Mouse (Mus musculus): Measurements from ENCODE around the gene Cyb561. TPM values are rescaled to one million over a fixed set of nuclear protein-coding genes. Genes with fewer than 3 reads are reported as not detected.

Cyb561 gene
- polyA plus RNA-seq, 1 experiment from 2014 or later = 38.1 TPM

DNA sequence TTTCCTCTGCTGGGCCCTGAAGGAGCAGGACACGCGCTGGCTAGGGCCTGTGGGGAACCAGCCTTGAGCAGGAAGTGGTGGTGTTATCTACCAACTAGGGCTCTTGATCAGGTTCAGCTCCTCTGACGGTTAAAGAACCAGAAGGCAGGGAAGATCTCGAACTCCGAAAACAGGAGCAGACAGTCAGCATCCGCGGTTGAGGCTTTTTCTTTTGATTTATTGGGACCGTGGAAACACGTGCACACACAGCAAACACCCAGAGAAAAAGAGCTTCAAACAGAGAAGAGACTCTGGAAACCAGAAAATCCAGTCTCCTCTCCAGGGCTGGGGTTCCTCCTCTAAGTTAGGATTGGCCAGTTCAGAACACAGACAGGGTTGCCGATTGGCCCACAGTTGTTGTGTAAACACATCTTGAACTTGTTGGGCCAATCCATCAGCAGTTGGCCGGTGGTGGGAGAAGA lies 6.4 kb downstream of the Cyb561 start:
- ATAC-seq (replicated peaks; ENCODE audit: low FRiP score, low TSS enrichment, low read depth) (no peak), DNase-seq (ENCODE audit: low spot score) (no peak)
- Histone ChIP-seq H3K27me3 (replicated peaks; ENCODE audit: control insufficient read depth, insufficient read depth, low read length) (peaks cover 8% of the 10 kb centered on the region; the same call in 1 of the 2 replicates), H3K4me3 (ENCODE audit: low read depth, low read length) (no peak overlapping the region), H3K36me3 (ENCODE audit: control insufficient read depth, insufficient read depth, low read length) (no peaks in the 10 kb centered on the region), H3K4me2 (ENCODE audit: low read length) (no peak overlapping the region), H3K9me3 (ENCODE audit: control insufficient read depth, low read length) (no peaks in the 10 kb centered on the region), H3K4me1 (replicated peaks; ENCODE audit: control insufficient read depth, insufficient read depth, low read length) (peaks cover 9% of the 10 kb centered on the region; the same call in 1 of the 2 replicates), H3K27ac (ENCODE audit: low read depth) (0 out of 2 replicates have a peak overlapping the region, but pooled peaks have one; percentile 24), H3K9ac (ENCODE audit: low read length) (no peak overlapping the region)
- 35% methylated on average over 11 of the region's 11 CpGs for WGBS

DNA sequence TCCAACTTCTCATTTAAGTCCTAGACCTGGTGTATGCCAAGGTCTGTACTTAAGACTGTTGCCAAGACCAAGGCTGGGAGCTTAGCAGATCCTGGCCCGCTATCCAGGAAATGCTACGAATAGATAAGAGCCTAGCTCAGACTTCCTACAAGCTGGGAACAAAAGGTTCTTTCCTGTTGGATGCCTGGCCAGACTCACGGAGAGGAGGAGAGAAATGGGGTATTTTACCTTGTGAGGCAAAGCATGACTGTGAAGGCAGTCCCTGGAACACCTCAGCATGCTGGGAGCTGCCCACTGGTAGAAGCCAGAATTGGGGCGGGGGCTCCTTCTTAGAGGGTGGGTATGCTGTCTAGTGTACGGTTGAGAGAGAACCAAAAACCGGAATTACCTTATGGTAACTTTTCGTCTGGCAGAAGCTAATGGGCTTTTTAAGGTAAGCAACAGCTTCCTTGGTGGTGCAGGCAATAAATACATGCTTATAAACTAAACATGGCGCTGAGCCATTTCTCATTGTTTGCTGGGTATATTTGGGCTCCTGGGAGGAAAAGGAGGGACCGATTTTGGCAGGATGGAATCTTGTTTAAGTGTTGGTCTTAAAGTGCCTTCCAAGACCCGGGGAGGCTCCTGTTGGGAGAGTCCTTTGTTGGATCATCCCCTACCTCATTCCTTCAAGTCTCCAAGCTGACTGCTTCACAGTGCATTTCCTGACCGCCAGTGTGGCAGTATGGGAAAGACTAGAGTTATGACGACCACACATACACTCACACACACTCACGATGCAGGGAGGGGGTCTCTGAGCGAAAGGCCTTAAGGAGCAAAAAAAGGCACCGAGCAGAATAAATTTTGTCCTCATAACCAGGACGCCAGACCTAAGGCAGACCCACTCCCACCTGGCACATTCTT lies 8.1 kb downstream of the Cyb561 start:
- H3K4me2 ChIP-seq (ENCODE audit: low read length) = peak overlapping the region; percentile 97
- no peak for DNase-seq (ENCODE audit: low spot score)
- H3K9me3 ChIP-seq (ENCODE audit: control insufficient read depth, low read length) = no peaks in the 10 kb centered on the region
- H3K27me3 ChIP-seq (replicated peaks; ENCODE audit: control insufficient read depth, insufficient read depth, low read length) = peaks cover 8% of the 10 kb centered on the region; the same call in 1 of the 2 replicates
- peaks cover 9% of the 10 kb centered on the region; the same call in 1 of the 2 replicates for H3K4me1 ChIP-seq (replicated peaks; ENCODE audit: control insufficient read depth, insufficient read depth, low read length)
- H3K36me3 ChIP-seq (ENCODE audit: control insufficient read depth, insufficient read depth, low read length) = no peaks in the 10 kb centered on the region
- no peak for ATAC-seq (replicated peaks; ENCODE audit: low FRiP score, low TSS enrichment, low read depth)
- 59% methylated on average over 16 of the region's 16 CpGs for WGBS
- peak overlapping the region; percentile 65 for H3K27ac ChIP-seq (ENCODE audit: low read depth)
- H3K4me3 ChIP-seq (ENCODE audit: low read depth, low read length) = peak overlapping the region; percentile 56
- 0 out of 2 replicates have a peak overlapping the region, but pooled peaks have one; percentile 25 for H3K9ac ChIP-seq (ENCODE audit: low read length)

DNA sequence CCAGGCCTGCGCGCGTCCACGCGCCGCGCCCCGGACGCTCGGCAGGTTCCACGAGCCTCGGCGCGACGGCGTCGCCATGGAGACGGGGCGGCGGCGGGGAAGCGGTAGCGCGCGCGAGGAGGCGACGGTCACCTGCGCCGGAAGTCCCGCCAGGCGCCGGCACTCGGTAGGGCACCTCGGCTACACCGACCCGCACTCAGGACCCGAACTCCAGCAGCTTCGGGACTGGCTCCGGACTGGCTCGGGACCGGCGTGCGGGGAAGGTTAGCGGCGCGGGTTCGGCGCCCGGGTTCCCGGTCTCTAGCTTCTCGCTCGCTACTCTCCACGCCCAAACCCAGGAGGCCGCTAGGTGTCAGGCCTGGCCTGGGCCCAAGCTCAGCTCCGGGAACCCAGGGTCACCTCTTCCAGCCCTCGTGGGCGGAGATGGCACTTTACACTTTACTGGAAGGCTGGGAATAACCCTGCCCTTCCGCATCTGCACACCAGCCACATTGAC lies 9.0 kb downstream of the Cyb561 start:
- under 1% methylated on average over 55 of the region's 59 CpGs for WGBS
- no peaks in the 10 kb centered on the region for H3K36me3 ChIP-seq (ENCODE audit: control insufficient read depth, insufficient read depth, low read length)
- DNase-seq (ENCODE audit: low spot score) (peak; percentile 84), ATAC-seq (replicated peaks; ENCODE audit: low FRiP score, low TSS enrichment, low read depth) (peak; percentile 73)
- peaks cover 8% of the 10 kb centered on the region; the same call in 1 of the 2 replicates for H3K27me3 ChIP-seq (replicated peaks; ENCODE audit: control insufficient read depth, insufficient read depth, low read length)
- H3K27ac ChIP-seq (ENCODE audit: low read depth) = peak overlapping the region; percentile 65
- H3K9ac ChIP-seq (ENCODE audit: low read length) = peak overlapping the region; percentile 56
- peak overlapping the region; percentile 97 for H3K4me2 ChIP-seq (ENCODE audit: low read length)
- peaks cover 9% of the 10 kb centered on the region; the same call in 1 of the 2 replicates for H3K4me1 ChIP-seq (replicated peaks; ENCODE audit: control insufficient read depth, insufficient read depth, low read length)
- H3K9me3 ChIP-seq (ENCODE audit: control insufficient read depth, low read length) = no peaks in the 10 kb centered on the region
- peak overlapping the region; percentile 56 for H3K4me3 ChIP-seq (ENCODE audit: low read depth, low read length)

DNA sequence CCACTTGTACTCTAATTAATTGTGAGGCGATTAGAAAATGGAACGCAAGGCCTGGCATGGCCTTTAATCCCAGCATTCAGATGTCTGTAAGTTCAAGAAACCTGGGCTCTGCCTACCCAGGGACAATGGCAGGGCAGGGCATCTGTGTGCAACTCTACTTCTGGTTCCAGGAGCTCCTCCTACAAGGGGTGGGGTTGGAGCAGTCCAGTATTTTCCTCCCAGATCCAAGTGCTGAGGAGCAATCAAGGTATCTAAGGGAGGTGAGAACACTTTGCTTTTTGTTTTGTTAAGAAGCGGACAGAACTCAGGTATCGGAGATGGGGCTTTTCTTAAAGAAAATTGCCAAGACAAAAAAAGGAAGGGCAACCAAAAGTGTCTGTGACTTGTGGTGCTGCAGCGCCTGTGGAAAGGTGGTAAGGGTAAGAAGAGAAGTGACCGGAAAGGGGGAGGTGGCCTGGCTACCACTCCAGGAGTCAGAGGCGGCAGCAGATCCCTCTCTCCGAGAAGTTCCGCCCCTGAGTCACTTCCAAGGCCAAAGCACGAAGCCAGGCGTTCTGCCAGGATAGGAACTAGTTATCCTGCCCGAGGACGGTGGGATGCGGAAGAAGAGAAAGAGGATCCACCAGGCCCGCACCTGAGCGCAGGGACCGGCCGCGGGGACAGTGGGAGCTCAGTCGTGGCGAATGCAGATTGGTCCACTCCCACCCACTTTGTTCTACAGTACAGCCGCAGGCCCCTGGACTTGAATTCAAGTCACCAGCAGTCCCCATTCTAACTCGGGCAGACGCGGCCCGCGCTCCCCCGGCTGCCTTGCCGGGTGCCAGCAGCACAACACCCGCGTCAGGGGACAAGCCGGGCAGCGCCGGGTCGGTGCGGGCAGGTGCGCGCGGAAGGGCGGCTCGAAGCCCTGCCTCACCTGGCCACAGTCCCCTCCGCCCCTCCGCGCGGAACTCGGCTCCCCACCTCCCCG lies 9.7 kb downstream of the Cyb561 start:
- H3K27ac ChIP-seq (ENCODE audit: low read depth) = peak overlapping the region; percentile 65
- peak overlapping the region; percentile 56 for H3K9ac ChIP-seq (ENCODE audit: low read length)
- peak overlapping the region; percentile 56 for H3K4me3 ChIP-seq (ENCODE audit: low read depth, low read length)
- H3K36me3 ChIP-seq (ENCODE audit: control insufficient read depth, insufficient read depth, low read length) = no peaks in the 10 kb centered on the region
- 6% methylated on average over 36 of the region's 47 CpGs for WGBS
- peaks cover 8% of the 10 kb centered on the region; the same call in 1 of the 2 replicates for H3K27me3 ChIP-seq (replicated peaks; ENCODE audit: control insufficient read depth, insufficient read depth, low read length)
- H3K9me3 ChIP-seq (ENCODE audit: control insufficient read depth, low read length) = no peaks in the 10 kb centered on the region
- H3K4me1 ChIP-seq (replicated peaks; ENCODE audit: control insufficient read depth, insufficient read depth, low read length) = peaks cover 9% of the 10 kb centered on the region; the same call in 1 of the 2 replicates
- DNase-seq (ENCODE audit: low spot score) (peak; percentile 77), ATAC-seq (replicated peaks; ENCODE audit: low FRiP score, low TSS enrichment, low read depth) (peak; percentile 61)
- peak overlapping the region; percentile 97 for H3K4me2 ChIP-seq (ENCODE audit: low read length)

DNA sequence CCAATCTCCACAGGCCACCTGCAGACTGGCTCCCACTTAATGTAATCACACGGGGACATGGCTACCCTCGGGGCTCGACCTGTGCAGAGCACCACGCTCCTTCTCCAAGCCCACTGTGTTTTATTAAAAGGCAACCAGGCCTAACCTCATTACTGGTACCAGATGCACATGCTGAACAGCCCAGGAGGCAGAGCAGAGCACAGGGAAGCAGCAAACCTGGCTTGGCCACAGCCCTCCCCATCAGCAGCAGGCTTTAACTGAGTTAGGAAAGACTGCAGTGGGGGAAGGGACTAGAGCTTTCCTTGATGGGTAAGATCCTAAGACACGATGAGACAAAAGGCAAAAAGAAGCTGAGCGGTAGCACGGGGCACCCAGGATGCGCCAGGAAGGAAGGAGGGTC lies 11.2 kb downstream of the Cyb561 start:
- no peak overlapping the region for H3K9ac ChIP-seq (ENCODE audit: low read length)
- ATAC-seq (replicated peaks; ENCODE audit: low FRiP score, low TSS enrichment, low read depth) (no peak), DNase-seq (ENCODE audit: low spot score) (no peak)
- no peak overlapping the region for H3K4me3 ChIP-seq (ENCODE audit: low read depth, low read length)
- H3K27ac ChIP-seq (ENCODE audit: low read depth) = no peak overlapping the region
- peaks cover 9% of the 10 kb centered on the region; the same call in 1 of the 2 replicates for H3K4me1 ChIP-seq (replicated peaks; ENCODE audit: control insufficient read depth, insufficient read depth, low read length)
- no peaks in the 10 kb centered on the region for H3K9me3 ChIP-seq (ENCODE audit: control insufficient read depth, low read length)
- WGBS = 68% methylated on average over 8 of the region's 8 CpGs
- no peak overlapping the region for H3K4me2 ChIP-seq (ENCODE audit: low read length)
- H3K27me3 ChIP-seq (replicated peaks; ENCODE audit: control insufficient read depth, insufficient read depth, low read length) = peaks cover 8% of the 10 kb centered on the region; the same call in 1 of the 2 replicates
- no peaks in the 10 kb centered on the region for H3K36me3 ChIP-seq (ENCODE audit: control insufficient read depth, insufficient read depth, low read length)

DNA sequence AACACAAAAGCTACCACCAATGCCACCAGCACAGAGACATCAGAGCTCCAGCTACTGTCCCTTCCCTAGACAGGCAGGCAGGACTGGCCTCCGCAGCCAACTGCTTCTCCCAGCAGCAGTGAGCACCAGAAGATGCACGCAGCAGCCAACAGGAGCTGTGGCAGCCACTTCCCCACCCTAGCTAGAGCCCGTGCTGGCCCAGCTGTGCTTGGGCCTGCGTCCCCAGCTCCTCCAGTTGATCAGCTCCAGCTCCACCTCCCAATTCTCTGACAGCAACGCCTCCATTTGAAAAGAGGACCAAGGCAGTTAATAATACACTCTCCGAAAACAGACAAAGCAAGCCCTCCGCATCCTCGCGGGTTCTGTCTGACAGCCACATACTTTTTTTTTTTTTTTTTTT lies 14.4 kb downstream of the Cyb561 start:
- H3K36me3 ChIP-seq (ENCODE audit: control insufficient read depth, insufficient read depth, low read length) = no peaks in the 10 kb centered on the region
- no peak overlapping the region for H3K4me2 ChIP-seq (ENCODE audit: low read length)
- WGBS = 59% methylated on average over 9 of the region's 9 CpGs
- no peak overlapping the region for H3K27ac ChIP-seq (ENCODE audit: low read depth)
- H3K27me3 ChIP-seq (replicated peaks; ENCODE audit: control insufficient read depth, insufficient read depth, low read length) = peaks cover 6% of the 10 kb centered on the region; the same call in 1 of the 2 replicates
- no peak for DNase-seq (ENCODE audit: low spot score)
- ATAC-seq (replicated peaks; ENCODE audit: low FRiP score, low TSS enrichment, low read depth) = no peak
- H3K4me1 ChIP-seq (replicated peaks; ENCODE audit: control insufficient read depth, insufficient read depth, low read length) = no peaks in the 10 kb centered on the region
- no peak overlapping the region for H3K9ac ChIP-seq (ENCODE audit: low read length)
- no peak overlapping the region for H3K4me3 ChIP-seq (ENCODE audit: low read depth, low read length)
- no peaks in the 10 kb centered on the region for H3K9me3 ChIP-seq (ENCODE audit: control insufficient read depth, low read length)

DNA sequence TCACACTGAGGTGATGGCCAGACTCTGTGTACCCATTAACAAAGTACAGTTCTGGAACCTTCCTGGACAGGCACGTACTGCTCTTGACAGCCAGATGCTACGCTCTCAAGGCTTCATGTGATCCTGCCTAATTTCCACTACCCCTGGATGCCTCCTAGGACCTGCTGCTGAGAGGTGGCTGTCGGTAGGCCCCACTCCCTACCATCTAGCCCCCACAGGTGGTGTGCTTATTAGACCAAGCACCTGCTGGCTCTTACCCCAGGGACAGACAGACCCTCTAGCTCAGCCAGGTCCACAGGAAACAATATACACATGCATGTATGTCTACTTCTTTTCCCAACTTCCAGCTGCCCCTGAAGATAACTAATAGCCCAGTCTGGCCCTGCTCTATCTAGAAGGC lies 16.2 kb downstream of the Cyb561 start:
- WGBS = 91% methylated on average over 3 of the region's 3 CpGs
- no peak overlapping the region for H3K4me3 ChIP-seq (ENCODE audit: low read depth, low read length)
- no peaks in the 10 kb centered on the region for H3K36me3 ChIP-seq (ENCODE audit: control insufficient read depth, insufficient read depth, low read length)
- no peaks in the 10 kb centered on the region for H3K9me3 ChIP-seq (ENCODE audit: control insufficient read depth, low read length)
- DNase-seq (ENCODE audit: low spot score) (no peak), ATAC-seq (replicated peaks; ENCODE audit: low FRiP score, low TSS enrichment, low read depth) (no peak)
- H3K4me1 ChIP-seq (replicated peaks; ENCODE audit: control insufficient read depth, insufficient read depth, low read length) = no peaks in the 10 kb centered on the region
- H3K9ac ChIP-seq (ENCODE audit: low read length) = no peak overlapping the region
- no peak overlapping the region for H3K27ac ChIP-seq (ENCODE audit: low read depth)
- H3K27me3 ChIP-seq (replicated peaks; ENCODE audit: control insufficient read depth, insufficient read depth, low read length) = no peaks in the 10 kb centered on the region
- H3K4me2 ChIP-seq (ENCODE audit: low read length) = no peak overlapping the region

DNA sequence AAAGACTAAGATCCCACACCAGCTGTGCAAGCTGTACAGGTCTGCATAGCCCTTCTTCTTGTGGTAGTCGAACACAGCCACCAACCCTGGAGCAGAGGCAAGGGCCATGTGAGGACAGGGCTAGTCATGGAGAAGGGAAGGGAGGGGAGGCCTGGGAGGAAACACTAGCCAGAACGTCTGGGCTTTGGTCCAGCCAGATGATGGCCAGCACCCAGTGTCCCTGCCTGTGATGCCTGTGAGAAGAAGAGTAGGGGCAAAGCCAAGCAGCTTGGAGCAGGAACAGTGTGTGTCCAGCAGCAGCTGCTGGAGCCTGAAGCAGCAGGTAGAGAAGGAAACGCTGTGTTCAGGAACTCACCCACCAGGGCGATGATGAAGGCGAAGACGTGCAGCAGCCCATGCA lies 16.9 kb downstream of the Cyb561 start:
- 88% methylated on average over 6 of the region's 6 CpGs for WGBS
- Histone ChIP-seq H3K36me3 (ENCODE audit: control insufficient read depth, insufficient read depth, low read length) (no peaks in the 10 kb centered on the region), H3K9me3 (ENCODE audit: control insufficient read depth, low read length) (no peaks in the 10 kb centered on the region), H3K27ac (ENCODE audit: low read depth) (no peak overlapping the region), H3K27me3 (replicated peaks; ENCODE audit: control insufficient read depth, insufficient read depth, low read length) (no peaks in the 10 kb centered on the region), H3K4me1 (replicated peaks; ENCODE audit: control insufficient read depth, insufficient read depth, low read length) (no peaks in the 10 kb centered on the region), H3K4me3 (ENCODE audit: low read depth, low read length) (no peak overlapping the region), H3K4me2 (ENCODE audit: low read length) (no peak overlapping the region), H3K9ac (ENCODE audit: low read length) (no peak overlapping the region)
- no peak for ATAC-seq (replicated peaks; ENCODE audit: low FRiP score, low TSS enrichment, low read depth)
- no peak for DNase-seq (ENCODE audit: low spot score)

All from intestine, embryonic 14.5 days (tissue).